11 mouse cellular contexts compared by ENCODE assay signal in the genomic region with DNA sequence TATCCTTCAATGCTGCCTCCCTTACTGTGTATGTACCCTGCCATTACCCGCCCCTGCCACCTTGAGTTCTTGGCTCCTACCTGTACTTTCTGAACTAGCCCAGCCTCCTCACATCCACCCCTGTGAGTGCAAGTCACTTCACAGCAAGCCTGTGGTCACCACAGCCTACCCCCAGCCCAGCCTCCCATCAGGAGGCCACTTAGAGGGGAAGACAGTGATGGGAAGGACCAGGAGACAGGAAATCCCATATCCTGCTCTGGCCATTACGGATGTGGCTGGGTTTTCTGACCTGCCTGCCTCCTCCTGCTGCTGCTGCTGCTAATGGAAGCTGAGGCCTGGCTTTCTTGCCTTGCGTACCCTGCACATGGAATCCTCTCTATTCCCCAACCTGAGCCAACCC. TPM values are rescaled to one million over a fixed set of nuclear protein-coding genes. Genes with fewer than 3 reads are reported as not detected.
DNase-seq lines count a peak whose midpoint lies in the region; ATAC-seq and TF ChIP-seq lines count a peak whose summit lies in the region.
"Had no signal": no experiment of that assay in that cellular context is flagged by ENCODE, and none has a peak within 500 bp of the region (broad histone marks: within the 10 kb centered on the region; RNA-seq: fewer than 3 reads in every experiment).

No protein-coding gene starts in this region.

- DNase-seq in forebrain, embryonic 14.5 days (ENCODE audit: low spot score): no peak
- DNase-seq in forebrain, postnatal 0 days: no peak
- DNase-seq in kidney, postnatal 0 days (ENCODE audit: low spot score): peak; percentile 44
- DNase-seq in right cerebral cortex, postnatal 10 days (ENCODE audit: low spot score in 2 of 2): no peak
- DNase-seq: B cell, adult 2 months had no signal

- peaks cover 6% of the 10 kb centered on the region for H3K4me1 ChIP-seq in forebrain, embryonic 14.5 days (ENCODE audit: control insufficient read depth, insufficient read depth, low read length)
- no peaks in the 10 kb centered on the region for H3K4me1 ChIP-seq in forebrain, postnatal 0 days (ENCODE audit: insufficient read depth)
- H3K4me1 ChIP-seq in megakaryocyte, embryonic 14.5 days: peaks cover 69% of the 10 kb centered on the region
- peaks cover 11% of the 10 kb centered on the region; the same call in 1 of the 2 replicates for H3K4me1 ChIP-seq in kidney, postnatal 0 days (replicated peaks; ENCODE audit: insufficient read depth, low read length)
- peaks cover 30% of the 10 kb centered on the region for H3K4me1 ChIP-seq in stomach, embryonic 15.5 days

- 0 out of 2 replicates have a peak overlapping the region, but pooled peaks have one; percentile 0 for H3K27ac ChIP-seq in forebrain, embryonic 14.5 days (ENCODE audit: low read depth, low read length)
- H3K27ac ChIP-seq in forebrain, postnatal 0 days (ENCODE audit: low read depth, low read length): no peak overlapping the region
- H3K27ac ChIP-seq in kidney, postnatal 0 days: peak overlapping the region; percentile 60
- H3K27ac ChIP-seq in stomach, embryonic 15.5 days: peak overlapping the region; percentile 42; the same call in 1 of the 2 replicates
- H3K27ac ChIP-seq: liver, embryonic 14.5 days had no signal

- no peaks in the 10 kb centered on the region for H3K9me3 ChIP-seq in forebrain, embryonic 14.5 days (replicated peaks; ENCODE audit: control insufficient read depth, low read length)
- H3K9me3 ChIP-seq in forebrain, postnatal 0 days (ENCODE audit: low read length): no peaks in the 10 kb centered on the region
- no peaks in the 10 kb centered on the region for H3K9me3 ChIP-seq in megakaryocyte, embryonic 14.5 days
- H3K9me3 ChIP-seq in kidney, postnatal 0 days (replicated peaks; ENCODE audit: low read length): no peaks in the 10 kb centered on the region
- no peaks in the 10 kb centered on the region for H3K9me3 ChIP-seq in stomach, embryonic 15.5 days

- H3K4me2 ChIP-seq in forebrain, embryonic 14.5 days (ENCODE audit: low read length): no peak overlapping the region
- no peak overlapping the region for H3K4me2 ChIP-seq in forebrain, postnatal 0 days (ENCODE audit: low read depth)
- no peak overlapping the region for H3K4me2 ChIP-seq in kidney, postnatal 0 days (ENCODE audit: low read length)
- H3K4me2 ChIP-seq in stomach, embryonic 15.5 days: no peak overlapping the region

- H3K36me3 ChIP-seq in forebrain, embryonic 14.5 days (ENCODE audit: control insufficient read depth, insufficient read depth, low read length): no peaks in the 10 kb centered on the region
- H3K36me3 ChIP-seq in forebrain, postnatal 0 days (ENCODE audit: insufficient read depth): no peaks in the 10 kb centered on the region
- H3K36me3 ChIP-seq in megakaryocyte, embryonic 14.5 days (replicated peaks; ENCODE audit: low read length): no peaks in the 10 kb centered on the region
- H3K36me3 ChIP-seq in kidney, postnatal 0 days (ENCODE audit: insufficient read depth, low read length): peaks cover 8% of the 10 kb centered on the region; the same call in 1 of the 2 replicates
- H3K36me3 ChIP-seq in stomach, embryonic 15.5 days: no peaks in the 10 kb centered on the region

- WGBS in forebrain, embryonic 14.5 days: 76% methylated on average over 3 of the region's 3 CpGs
- 85% methylated on average over 3 of the region's 3 CpGs for WGBS in forebrain, postnatal 0 days
- 79% methylated on average over 3 of the region's 3 CpGs for WGBS in kidney, postnatal 0 days
- 68% methylated on average over 3 of the region's 3 CpGs for WGBS in stomach, embryonic 15.5 days

- no peaks in the 10 kb centered on the region for H3K27me3 ChIP-seq in forebrain, embryonic 14.5 days (replicated peaks; ENCODE audit: control insufficient read depth, insufficient read depth, low read length)
- H3K27me3 ChIP-seq in forebrain, postnatal 0 days (ENCODE audit: insufficient read depth, low read length): no peaks in the 10 kb centered on the region
- H3K27me3 ChIP-seq in megakaryocyte, embryonic 14.5 days (replicated peaks): peaks cover 68% of the 10 kb centered on the region
- no peaks in the 10 kb centered on the region for H3K27me3 ChIP-seq in kidney, postnatal 0 days (ENCODE audit: insufficient read depth, low read length)
- H3K27me3 ChIP-seq in stomach, embryonic 15.5 days (replicated peaks): no peaks in the 10 kb centered on the region
- H3K27me3 ChIP-seq: Patski had no signal

- no peak overlapping the region for H3K4me3 ChIP-seq in forebrain, embryonic 14.5 days (ENCODE audit: low read depth, low read length)
- H3K4me3 ChIP-seq in forebrain, postnatal 0 days (ENCODE audit: low read depth, low read length): no peak overlapping the region
- peak overlapping the region; percentile 75 for H3K4me3 ChIP-seq in megakaryocyte, embryonic 14.5 days (replicated peaks)
- no peak overlapping the region for H3K4me3 ChIP-seq in kidney, postnatal 0 days (replicated peaks; ENCODE audit: low read depth, low read length)
- no peak overlapping the region for H3K4me3 ChIP-seq in stomach, embryonic 15.5 days (replicated peaks)

- ATAC-seq in forebrain, embryonic 14.5 days: no peak
- ATAC-seq in forebrain, postnatal 0 days: no peak
- ATAC-seq in megakaryocyte, adult 5-6 weeks (ENCODE audit: poor library complexity, severe bottlenecking): no peak
- ATAC-seq in kidney, postnatal 0 days (replicated peaks; ENCODE audit: low FRiP score, low read depth): no peak
- no peak for ATAC-seq in stomach, embryonic 15.5 days (ENCODE audit: insufficient read depth, low FRiP score, low read depth)
- no peak for ATAC-seq in cerebellum, adult (ENCODE audit: insufficient number of reproducible peaks, low FRiP score, low TSS enrichment)
- ATAC-seq: Patski had no signal

- no peak overlapping the region for H3K9ac ChIP-seq in forebrain, embryonic 14.5 days (ENCODE audit: low read length)
- H3K9ac ChIP-seq in forebrain, postnatal 0 days: no peak overlapping the region
- no peak overlapping the region for H3K9ac ChIP-seq in kidney, postnatal 0 days (ENCODE audit: low read depth, low read length)
- no peak overlapping the region for H3K9ac ChIP-seq in stomach, embryonic 15.5 days
- H3K9ac ChIP-seq: liver, embryonic 14.5 days had no signal

- no peak for TF ChIP-seq CTCF in forebrain, postnatal 0 days (IDR thresholded peaks at IDR 0.05; ENCODE audit: low read depth)
- no peak for TF ChIP-seq CTCF in kidney, postnatal 0 days (IDR thresholded peaks at IDR 0.05; ENCODE audit: low read depth)

RNA-seq across cellular contexts. Expression of a gene that starts 14.8 kb away (rescaled TPM):
- polyA plus RNA-seq in forebrain, embryonic 14.5 days (2014; fragmentation: Nextera tagmentation; extraction: Ambion mirVana): 48.2 and 51.5 TPM in 2 replicates
- total RNA-seq in forebrain, postnatal 0 days (2014; rRNA removed): 6.4 and 11.4 TPM in 2 replicates
- polyA plus RNA-seq in forebrain, postnatal 0 days (2015; fragmentation: Nextera tagmentation; extraction: Ambion mirVana): 16.0 and 16.8 TPM in 2 replicates
- polyA plus RNA-seq in megakaryocyte, embryonic 14.5 days (2012; ENCODE audit: insufficient read depth, low replicate concordance): 36.6 and 48.4 TPM in 2 replicates
- 8.8 and 9.8 TPM in 2 replicates for total RNA-seq in megakaryocyte, adult 5-6 weeks (2015)
- 5.7 and 5.8 TPM in 2 replicates for total RNA-seq in megakaryocyte, adult 5-6 weeks (2017)
- 18.8 and 18.9 TPM in 2 replicates for polyA plus RNA-seq in kidney, postnatal 0 days (2015; fragmentation: Nextera tagmentation; extraction: Ambion mirVana)
- polyA plus RNA-seq in stomach, embryonic 15.5 days (2015; fragmentation: Nextera tagmentation; extraction: Ambion mirVana): 18.0 and 21.1 TPM in 2 replicates
- polyA plus RNA-seq: Patski had no signal

RNA-seq across cellular contexts. Expression of a gene that starts 14.8 kb away (rescaled TPM):
- polyA plus RNA-seq in forebrain, embryonic 14.5 days (2014; fragmentation: Nextera tagmentation; extraction: Ambion mirVana): 1.1 and 1.4 TPM in 2 replicates
- 0.57 and 0.77 TPM in 2 replicates for total RNA-seq in forebrain, postnatal 0 days (2014; rRNA removed)
- 1.2 and 1.7 TPM in 2 replicates for polyA plus RNA-seq in forebrain, postnatal 0 days (2015; fragmentation: Nextera tagmentation; extraction: Ambion mirVana)
- 1.5 and 2.1 TPM in 2 replicates for polyA plus RNA-seq in megakaryocyte, embryonic 14.5 days (2012; ENCODE audit: insufficient read depth, low replicate concordance)
- total RNA-seq in megakaryocyte, adult 5-6 weeks (2015): 2.3 and 2.7 TPM in 2 replicates
- total RNA-seq in megakaryocyte, adult 5-6 weeks (2017): 0.92 and 1.1 TPM in 2 replicates
- polyA plus RNA-seq in kidney, postnatal 0 days (2015; fragmentation: Nextera tagmentation; extraction: Ambion mirVana): 8.2 and 9.2 TPM in 2 replicates
- 6.6 and 7.6 TPM in 2 replicates for polyA plus RNA-seq in stomach, embryonic 15.5 days (2015; fragmentation: Nextera tagmentation; extraction: Ambion mirVana)

RNA-seq across cellular contexts. Expression of a gene that starts 54.4 kb away (rescaled TPM):
- polyA plus RNA-seq in forebrain, embryonic 14.5 days (2014; fragmentation: Nextera tagmentation; extraction: Ambion mirVana): 5.1 and 8.0 TPM in 2 replicates
- total RNA-seq in forebrain, postnatal 0 days (2014; rRNA removed): 8.3 and 8.6 TPM in 2 replicates
- polyA plus RNA-seq in forebrain, postnatal 0 days (2015; fragmentation: Nextera tagmentation; extraction: Ambion mirVana): 10.6 and 13.5 TPM in 2 replicates
- polyA plus RNA-seq in megakaryocyte, embryonic 14.5 days (2012; ENCODE audit: insufficient read depth, low replicate concordance): 1.2 and 3.7 TPM in 2 replicates
- not detected in 2 replicates for total RNA-seq in megakaryocyte, adult 5-6 weeks (2015)
- 0.26 TPM in 1 of 2 replicates, not detected in the other for total RNA-seq in megakaryocyte, adult 5-6 weeks (2017)
- 51.4 and 57.1 TPM in 2 replicates for polyA plus RNA-seq in kidney, postnatal 0 days (2015; fragmentation: Nextera tagmentation; extraction: Ambion mirVana)
- polyA plus RNA-seq in stomach, embryonic 15.5 days (2015; fragmentation: Nextera tagmentation; extraction: Ambion mirVana): 54.1 and 62.1 TPM in 2 replicates
